Mouse (Mus musculus): ENCODE measurements around the gene Kcnk1.

- TF ChIP-seq EP300 (IDR thresholded peaks at IDR 0.05; ENCODE audit: low read depth), result no peak
- no peak for TF ChIP-seq CTCF (IDR thresholded peaks at IDR 0.05; ENCODE audit: low read depth)
These were observed at the start of gene Kcnk1 for GRCm38 (mm10) chr8:125995101-125995986.

Data from liver, embryonic 14.5 days (tissue).